Mouse (Mus musculus) lung, postnatal 36 days (tissue): ENCODE results near the gene Olfr979.
"Not testable (repeated sequence)": the region's sequence is repeated elsewhere in the genome, so short reads cannot be mapped to it uniquely, and the experiment has no call there.

Experiments used
- DNase-seq: peaks from one replicate; pipeline ENCODE4 v3.0.0; 2022; ENCODE audit warnings: mixed read lengths

Olfr979 gene

GRCm38 (mm10) chr9:40003365-40003764 lies at the start of gene Olfr979:
Gene Olfr979 (minus strand): TSS chr9:40003465.
- DNase-seq, result no peak

DNA sequence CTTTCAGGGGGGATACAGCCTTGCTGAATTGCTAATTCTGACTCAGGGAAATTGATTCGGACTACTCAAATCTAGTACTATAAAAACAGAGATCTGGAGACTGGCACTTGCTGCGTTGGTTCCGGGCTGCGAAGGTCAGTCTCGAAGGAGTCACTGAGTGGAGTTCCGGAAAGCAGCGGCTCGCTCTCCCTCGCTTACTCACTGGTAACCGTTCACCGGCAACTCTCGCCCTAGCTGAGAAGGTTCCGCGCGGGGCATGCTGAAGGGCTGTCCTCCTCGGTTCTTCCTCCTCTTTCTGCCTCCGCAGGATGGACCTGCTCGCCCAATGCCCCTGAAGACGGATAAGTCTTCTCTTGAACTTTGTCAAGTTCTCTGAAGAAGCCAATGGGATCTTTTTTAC lies 46.9 kb upstream of the Olfr979 start:
- no peak for DNase-seq

DNA sequence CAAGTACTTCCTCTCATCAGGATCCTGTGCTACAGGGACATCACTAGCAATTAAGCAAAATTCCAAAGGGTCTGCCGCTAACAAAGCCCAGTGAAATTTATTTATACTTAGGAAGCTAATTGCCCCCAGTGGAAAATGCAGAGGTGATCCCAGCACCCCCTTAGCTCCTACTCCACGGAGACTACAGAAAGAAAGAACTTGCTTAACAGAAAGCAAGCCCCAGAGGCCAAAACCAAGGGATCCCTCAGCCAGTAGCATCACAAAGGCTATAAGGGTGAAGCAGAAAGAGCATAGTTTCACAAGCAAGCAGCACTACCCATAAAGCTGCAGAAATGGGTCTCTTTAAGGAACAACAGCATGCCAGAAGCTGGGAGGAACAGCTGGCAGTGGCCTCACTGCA lies 17.9 kb upstream of the Olfr979 start, which contains the start of gene Olfr981:
Gene Olfr981 (plus strand): TSS at position 301 of the 400 bp plus-strand sequence.
- DNase-seq, result no peak

- DNase-seq, result no peak
Measured at GRCm38 (mm10) chr9:40009482-40009881, 6.2 kb upstream of the Olfr979 start, which contains the start of gene Olfr980. Gene Olfr980 (minus strand): TSS chr9:40009582.

GRCm38 (mm10) chr9:39991813-39992212 lies 11.5 kb downstream of the Olfr979 start, which contains the start of gene Olfr978:
Gene Olfr978 (plus strand): TSS chr9:39992113.
- DNase-seq, result no peak

- DNase-seq, result not testable (repeated sequence)
Measured at GRCm38 (mm10) chr9:39976581-39977145, 26.6 kb downstream of the Olfr979 start.

- DNase-seq, result not testable (repeated sequence)
Measured at GRCm38 (mm10) chr9:39961033-39961432, 42.2 kb downstream of the Olfr979 start, which contains the start of gene Olfr976. Gene Olfr976 (minus strand): TSS chr9:39961133.

DNA sequence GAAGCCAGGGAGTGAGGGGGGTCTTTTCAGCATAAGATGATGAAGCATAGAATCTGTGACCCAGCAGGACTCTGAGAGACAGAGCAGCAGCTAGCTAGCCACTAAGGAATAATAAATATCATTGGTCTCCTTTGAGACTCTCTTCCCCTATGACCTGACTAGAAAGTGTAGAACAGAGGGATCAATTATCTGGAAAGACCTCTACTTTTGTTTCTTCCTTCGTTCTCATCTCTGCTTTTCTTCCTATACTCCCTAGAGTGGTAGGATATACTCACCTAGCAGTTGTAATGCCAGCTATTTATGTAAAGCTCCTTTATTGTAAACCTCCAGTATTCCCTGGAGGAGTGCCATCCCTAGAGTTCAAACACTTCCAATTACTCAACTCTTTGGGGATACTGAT lies 51.3 kb downstream of the Olfr979 start, which contains the start of gene Olfr975:
Gene Olfr975 (minus strand): TSS at position 101 of the 400 bp plus-strand sequence.
- no peak for DNase-seq
